Mouse (Mus musculus) monocyte, adult 2 months (primary cell): ENCODE results near the gene Arhgef2.

Experiments
- DNase-seq, 2 experiments: peaks; one replicate each; pipeline ENCODE4 v3.0.0; 2022; ENCODE audit warnings: low spot score in 2 of 2, low read depth in 1 of 2

The Arhgef2 gene

DNA sequence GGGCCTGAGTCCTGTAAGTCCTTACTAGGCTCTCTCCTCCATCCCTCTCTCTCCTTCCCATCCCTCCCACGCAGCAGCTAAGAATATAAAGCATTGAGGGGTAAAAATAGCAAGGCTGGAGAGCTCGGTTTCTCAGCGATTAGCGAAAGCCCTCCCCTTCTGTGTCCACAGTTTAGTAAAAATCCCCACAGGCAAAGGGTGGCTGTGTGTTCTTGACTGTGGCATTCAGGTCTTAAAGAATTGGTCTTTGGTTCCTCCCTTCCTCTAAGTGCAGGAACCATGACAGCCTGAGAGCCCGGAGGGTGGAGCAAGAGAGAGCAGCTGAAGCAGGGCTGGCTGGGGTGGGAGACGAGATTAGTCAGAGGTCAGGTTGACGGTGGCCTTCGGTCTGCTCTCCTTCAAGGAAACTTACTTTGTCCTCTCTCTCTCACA, 30.8 kb downstream of the Arhgef2 start:
- DNase-seq, result no peak

DNA sequence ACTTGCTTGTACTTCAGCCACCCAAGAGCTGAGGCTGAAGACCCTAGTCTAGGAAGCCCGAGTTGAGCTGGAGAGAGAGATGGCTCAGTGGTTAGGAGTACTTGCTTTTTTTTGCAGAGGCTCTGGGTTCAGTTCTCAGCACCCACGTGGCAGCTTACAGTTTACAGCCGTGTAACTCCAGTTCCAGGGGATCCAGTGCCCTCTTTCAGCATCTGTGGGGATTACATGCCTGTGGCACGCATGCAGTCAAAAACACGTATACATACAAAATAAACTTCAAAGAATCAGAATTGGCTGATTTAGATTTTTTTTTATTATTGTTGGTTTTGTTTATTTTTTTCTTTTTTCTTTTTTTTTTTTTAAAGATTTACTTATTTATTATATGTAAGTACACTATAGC, 31.4 kb downstream of the Arhgef2 start:
- no peak for DNase-seq

DNA sequence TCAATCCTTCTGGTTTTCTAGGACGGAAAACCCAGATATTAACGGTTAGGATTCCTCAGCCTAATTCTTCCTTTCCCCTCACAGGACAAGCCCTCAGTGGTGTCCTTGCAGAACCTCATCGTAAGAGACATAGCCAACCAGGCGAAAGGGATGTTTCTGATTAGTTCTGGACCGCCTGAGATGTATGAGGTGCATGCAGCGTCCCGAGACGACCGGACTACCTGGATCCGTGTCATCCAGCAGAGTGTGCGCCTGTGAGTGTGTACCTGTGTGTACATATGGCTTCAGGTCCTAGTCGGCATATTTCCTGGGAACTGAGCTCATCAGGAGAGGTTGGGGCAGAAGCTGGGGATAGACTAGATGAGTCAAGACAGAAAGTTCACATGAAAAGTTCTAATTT, 33.5 kb downstream of the Arhgef2 start:
- DNase-seq, result no peak

DNA sequence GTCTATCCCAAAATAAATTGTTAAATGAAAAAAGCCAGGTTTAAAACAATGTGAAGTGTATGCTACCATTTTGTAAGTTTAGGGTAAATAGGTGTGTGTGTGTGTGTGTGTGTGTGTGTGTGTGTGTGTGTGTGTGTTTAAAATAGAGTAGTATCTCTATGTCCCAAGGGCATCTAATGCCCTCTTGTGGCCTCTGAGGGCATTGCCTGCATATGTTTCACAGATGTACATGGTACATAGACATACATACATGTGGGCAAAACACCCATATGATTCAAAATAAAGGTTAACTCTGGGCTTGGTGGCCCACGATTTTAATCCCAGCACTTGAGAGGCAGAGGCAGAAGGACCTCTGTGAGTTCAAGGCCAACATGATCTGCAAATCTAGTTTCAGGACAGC, 34.9 kb downstream of the Arhgef2 start:
- DNase-seq, result peak in 1 of 2 experiments; percentile 51

DNA sequence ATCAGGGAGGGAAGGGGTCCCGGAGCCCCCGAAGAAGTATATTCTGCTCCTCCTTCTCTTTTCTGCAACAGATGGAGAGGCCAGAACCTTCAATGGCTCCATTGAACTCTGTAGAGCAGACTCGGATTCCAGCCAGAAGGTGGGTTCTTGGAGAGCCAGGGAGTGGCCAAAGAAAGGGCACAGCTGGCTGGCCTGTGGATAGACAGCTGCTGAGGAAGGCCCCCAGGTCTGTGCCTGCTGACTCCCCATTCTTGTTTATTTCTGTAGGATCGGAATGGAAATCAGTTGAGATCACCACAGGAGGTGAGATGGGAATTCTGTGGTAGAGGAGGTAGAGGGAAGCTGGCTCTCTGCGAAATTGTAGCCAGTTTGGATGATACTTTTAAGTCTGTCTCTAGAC, 37.3 kb downstream of the Arhgef2 start:
- no peak for DNase-seq

DNA sequence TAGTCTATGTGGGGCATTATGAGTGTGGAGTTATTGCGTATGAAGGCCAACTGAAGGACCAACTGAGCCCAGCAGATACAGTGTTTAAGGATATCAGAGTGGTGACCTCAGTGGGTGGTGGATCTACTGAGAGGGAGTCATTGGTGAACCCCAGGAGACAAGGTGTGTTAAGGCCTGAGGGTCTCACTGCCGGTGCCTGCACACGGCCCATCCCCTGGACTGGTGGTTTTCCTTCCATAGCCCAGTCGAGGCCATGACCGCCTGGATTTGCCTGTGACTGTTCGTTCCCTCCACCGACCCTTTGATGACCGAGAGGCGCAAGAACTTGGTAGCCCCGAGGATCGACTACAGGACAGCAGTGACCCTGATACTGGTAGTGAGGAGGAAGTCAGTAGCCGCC, 40.2 kb downstream of the Arhgef2 start:
- DNase-seq, result no peak

DNA sequence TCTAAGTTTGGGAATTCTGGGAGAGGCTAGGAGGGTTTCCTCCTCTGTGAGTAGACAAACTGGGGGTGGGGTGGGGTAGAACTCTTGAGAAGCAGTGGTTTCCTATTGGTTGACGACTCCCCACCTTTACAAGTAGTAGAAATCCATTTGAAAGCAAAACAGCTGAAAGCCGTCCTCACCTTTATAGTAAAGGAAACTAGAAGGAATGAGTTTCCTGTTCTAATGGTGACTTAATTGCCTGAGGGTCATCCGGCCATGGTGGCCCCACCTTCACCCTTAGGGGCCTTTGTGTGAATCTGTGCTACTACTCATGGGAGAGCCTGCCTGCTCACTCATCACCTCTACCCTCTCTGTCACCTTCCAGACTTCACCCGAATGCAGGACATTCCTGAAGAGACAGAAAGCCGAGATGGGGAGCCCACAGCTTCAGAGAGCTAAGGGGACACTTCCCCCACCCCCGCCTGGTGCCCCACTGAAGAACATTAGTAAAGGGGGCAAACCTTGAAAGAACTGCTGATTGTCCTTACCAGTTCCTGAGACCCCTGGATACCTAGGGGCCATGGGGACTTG, 40.7 kb downstream of the Arhgef2 start:
- no peak for DNase-seq

DNA sequence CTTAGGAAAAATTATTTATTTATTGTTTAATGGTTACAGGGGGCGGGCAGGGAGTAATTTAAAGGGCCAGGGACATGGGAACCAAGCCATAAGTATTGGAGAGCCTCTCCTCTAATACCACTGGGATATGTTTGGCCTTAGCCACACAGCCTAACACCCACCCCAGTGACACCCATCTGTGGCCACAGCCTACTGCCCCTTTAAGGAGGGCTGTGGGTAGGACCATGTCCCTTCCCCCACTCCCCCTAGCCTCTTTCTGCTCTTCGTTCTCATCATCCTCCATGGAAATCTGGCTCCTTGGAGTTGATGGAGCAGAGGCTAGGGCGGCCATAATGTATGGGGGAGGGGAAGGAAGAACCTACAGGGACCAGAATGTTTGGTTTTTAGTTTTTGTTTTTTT, 41.3 kb downstream of the Arhgef2 start:
- DNase-seq, result no peak

DNA sequence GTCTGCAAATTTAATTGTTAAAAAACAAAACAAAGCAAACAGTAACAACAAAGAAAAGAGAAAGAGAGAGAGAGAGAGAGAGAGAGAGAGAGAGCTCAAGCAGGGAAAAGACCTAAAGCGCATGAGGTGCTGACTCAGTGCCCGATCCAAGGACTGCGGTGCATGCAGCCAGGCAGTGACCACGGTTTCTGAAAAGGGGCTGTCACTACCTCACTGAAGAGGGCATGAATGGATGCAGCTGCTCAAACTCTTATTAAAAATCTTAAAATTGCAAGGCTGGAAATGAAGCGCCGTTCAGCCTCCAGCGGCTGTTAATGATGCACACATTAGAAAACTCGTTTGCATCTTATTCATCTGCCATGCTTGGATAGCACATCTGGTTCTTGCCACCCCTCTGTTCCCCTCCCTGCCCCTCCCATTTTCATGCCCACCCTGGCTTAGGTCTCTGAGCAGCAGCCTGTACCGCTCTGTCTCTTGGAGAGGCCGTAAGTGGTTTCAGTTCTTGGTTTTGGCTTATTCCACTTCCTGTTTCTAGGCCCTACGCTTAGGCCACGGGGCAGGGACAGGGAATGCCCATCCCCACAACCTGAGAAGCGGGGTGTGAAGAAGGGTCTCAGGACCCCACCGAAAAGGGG, 42.1 kb downstream of the Arhgef2 start:
- DNase-seq, result peak; percentile 35 to 36

DNA sequence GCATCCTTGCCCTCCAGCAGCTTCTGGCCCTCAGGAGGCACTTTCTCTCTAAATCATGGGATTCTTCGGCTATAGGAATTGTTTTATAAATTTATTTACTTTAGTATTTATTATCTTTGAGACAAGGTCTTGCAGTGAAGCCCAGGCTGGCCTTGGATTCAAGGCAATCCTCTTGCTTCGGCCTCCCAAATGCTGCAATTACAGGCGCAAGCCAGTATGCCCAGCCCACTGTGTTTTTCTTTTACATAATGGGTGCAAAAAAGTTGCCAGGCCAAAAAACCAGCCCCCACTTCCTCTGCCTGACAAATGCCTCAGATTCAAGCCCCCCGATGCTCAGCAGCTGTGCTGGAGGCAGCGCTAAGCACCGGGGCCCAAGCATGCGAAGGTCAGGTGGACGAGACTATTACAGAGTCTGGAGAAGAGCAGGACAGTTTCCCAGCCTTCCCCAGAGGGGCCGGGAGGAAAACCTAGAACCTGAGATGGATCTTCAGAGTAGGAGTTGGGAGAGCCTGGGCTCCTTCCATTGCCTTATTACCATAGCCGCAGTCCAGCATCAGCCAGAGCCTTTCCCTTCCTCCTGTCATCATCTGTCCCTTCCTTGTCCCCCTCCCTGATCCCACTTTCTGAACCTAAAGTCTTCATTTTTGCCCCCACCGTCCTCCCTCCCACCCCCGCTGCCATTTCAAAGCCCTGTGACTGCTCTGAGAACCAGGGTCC, 42.8 kb downstream of the Arhgef2 start:
- DNase-seq, result no peak

DNA sequence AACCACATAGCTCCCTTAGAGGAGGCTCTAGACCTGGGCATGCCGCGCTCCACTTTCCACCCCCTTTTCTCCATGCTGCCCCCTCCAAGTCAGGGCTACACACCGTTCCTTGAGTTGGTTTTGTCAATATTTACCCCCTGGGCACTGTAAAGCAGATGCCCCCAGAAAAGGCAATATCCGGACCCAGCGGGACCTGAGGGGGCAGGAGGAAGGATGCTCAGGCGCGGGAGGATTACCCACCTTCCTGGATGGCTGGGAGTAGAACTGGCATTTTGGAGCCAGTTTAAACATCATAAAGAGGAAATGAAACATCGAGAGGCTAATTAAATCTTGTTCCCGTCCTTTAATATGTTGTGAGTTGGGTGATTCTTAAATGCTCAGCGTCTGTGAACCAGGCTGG, 43.4 kb downstream of the Arhgef2 start:
- DNase-seq, result no peak

DNA sequence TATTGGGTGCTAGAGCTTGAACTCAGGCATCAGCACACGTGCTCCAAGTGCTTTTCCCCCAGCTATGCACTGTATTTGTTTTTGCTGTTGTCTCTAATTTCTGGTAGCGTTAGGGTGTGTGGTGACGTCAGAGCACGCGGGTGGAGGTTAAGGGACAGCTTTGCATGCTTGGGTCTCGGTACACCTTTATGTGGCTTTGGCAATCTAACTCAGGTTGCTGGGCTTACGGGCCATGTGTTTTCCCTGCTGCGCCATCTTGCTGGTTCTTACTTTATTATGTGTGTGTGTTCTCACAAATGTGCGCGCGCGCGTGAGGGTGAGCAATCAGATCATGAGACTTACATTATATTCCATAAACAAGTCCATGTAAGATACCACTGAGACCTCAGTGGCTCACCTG, 44.2 kb downstream of the Arhgef2 start:
- DNase-seq, result no peak

DNA sequence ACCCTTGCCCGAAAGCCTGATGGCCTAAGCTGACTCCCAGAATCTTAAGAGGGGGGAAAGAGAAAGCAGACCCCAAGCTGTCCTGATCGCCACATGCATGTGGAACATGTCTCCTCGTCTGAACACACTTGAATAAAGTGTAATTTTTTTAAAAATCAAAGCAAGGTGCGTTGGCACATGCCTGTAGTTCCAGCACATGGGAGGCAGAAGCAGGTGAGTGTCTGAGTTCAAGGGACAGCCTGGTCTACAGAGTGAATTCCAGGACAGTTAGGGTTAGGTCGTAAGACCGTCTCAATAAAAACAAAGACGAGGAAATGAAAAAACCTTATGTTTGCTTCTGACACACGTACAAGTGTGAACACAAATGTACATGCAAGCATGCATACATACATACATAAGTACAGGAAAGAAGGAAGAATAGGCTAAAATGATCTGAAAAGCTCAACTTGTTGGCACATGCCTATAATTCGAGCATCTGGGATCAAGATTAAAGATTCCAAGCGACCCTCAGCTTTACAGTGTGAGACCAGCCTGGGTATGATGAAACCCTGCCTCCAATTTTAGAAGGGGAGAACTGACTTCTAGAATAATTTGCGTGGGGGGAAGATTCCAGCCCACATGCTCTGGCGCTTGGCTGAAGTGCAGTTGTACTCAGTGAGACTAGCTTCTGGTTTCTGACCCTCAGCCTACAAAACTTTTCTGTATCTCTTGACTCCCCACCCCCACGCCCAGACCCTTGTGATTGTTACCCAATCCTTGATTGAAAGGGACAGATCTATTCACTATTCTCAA, 45.1 kb downstream of the Arhgef2 start:
- DNase-seq, result no peak

DNA sequence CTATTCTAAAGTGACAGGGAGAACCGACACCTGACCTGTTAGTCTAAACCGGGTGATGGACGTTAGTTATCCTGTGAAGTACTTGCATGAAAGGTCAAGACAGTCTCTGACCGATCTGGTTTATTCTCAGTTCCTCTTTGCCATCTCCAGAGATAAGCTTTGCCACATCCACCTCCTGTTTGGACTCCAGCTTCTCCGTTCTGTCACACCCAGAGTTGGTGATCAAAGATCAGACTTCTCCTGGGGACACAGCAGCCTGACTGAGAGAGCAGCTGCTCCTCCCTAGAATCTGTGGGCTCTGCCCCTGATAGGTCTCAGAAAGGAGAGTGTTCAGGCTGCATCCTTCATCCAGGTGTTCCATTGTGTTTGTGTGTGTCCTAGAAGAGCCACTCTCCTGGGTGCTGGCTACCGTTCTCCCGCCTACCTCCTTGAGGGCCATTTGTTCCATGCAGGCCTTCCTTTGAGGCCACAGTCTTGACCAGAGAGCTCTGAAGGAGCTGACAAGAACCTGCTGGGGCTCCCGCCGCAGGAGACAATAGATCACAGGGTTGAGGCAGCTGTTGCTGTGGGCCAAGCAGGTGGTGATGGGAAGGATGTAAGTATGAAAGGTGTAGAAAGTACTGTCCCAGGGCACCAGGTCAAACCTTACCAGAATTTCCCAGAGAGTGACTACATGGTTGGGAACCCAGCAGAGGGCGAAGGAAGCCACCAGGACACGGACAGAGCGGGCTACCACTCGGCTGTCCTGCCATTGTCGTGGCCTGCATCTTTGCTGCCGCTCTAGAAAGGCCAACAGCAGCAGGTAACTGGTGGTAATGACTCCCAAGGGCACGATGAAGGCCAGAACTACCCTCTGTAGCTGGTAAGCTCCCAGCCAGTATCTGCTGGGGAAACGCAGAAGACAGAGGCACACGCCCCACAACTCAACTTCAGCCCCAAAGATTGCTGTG, 46.2 kb downstream of the Arhgef2 start:
- DNase-seq, result peak in 1 of 2 experiments; percentile 3

DNA sequence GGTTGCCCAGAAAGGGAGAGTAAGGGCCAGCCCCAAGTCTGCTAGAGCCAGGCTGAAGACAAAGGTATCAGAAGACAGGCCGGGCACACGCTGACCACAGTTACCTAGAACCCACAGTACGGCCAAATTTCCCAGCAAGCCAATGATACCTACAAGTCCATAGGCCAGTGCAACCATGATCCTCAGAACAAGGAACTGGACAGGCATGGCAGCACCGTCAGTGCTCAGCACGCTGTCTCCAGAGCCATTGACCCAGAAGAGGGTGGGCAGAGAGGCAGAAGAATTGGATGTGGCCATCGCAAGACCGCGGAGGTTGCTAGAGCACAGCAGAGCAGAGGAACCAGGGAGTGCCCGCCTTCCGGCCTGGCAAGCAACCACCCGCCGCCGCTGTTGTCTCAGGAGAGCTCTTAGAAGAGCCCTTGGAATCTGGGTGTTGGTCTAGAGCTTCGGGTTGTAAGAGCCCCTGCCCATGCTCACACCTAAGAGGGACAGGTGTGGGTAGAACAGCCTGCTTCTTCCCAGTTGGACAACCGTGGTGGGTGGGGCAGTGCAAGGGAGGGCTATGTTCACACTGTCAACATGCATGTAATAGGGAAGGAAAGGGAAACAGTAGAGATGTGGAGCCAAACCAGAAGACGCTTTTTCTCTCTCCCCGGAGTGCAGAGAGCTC, 47.2 kb downstream of the Arhgef2 start, which contains the start of gene Rxfp4:
Gene Rxfp4, minus strand, starts transcription at position 297 of the 670 bp plus-strand sequence.
- DNase-seq, result no peak

DNA sequence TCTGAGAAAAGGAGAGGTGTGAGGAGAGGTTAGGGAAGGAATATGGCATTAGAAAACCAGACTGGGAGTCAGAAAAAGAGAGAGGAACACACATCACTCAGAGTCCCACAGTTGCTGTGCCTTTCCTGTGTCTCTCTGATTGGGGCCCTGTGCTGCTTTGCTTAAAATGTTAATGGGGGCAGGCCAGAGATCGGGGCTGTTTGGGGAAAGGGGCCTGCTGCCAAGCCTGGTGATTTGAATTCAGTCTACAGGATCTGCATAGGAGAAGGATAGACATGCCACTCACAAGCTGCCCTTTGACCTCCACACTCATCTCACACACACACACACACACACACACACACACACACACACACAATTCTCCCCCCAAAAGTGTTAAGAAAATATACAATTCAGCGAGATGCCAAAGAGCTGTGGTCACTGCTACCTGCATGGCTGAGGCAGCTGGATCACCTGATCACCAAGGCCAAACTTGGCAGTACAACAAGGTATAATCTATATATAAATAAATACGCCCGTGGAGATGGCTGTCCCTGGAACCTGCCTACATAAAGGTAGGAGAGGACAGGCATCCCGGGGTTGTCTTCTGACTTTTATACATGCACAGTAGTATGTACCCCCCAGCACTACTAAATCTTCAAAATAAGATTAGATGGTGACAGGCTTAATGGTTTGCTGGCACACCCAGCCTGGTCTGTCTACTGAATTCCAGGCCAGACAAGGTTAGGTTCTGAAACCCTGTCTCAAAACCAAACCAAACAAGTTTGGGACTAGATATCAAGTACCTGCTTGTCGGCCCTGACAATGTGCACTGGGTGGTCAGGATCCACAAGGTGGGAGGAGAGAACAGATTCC, 48.0 kb downstream of the Arhgef2 start:
- DNase-seq, result no peak

DNA sequence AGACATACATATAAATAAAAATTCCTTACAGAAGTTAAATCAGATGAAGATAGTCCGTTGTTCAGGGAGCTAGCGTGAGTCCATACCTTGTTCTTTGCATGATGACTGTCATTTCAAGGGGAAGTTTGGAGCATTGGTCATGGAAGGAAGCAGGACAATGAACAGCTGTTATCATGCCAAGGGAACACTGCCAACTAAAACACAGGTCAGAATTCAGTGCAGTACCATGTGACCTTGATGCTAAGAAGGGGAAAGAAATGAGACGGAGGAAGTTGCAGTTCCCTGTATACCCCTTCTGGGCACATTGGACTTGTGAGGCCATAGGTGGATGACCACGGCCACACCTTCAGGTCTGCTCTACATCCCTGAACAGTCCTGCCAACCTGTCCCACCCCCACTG, 48.9 kb downstream of the Arhgef2 start:
- no peak for DNase-seq

DNA sequence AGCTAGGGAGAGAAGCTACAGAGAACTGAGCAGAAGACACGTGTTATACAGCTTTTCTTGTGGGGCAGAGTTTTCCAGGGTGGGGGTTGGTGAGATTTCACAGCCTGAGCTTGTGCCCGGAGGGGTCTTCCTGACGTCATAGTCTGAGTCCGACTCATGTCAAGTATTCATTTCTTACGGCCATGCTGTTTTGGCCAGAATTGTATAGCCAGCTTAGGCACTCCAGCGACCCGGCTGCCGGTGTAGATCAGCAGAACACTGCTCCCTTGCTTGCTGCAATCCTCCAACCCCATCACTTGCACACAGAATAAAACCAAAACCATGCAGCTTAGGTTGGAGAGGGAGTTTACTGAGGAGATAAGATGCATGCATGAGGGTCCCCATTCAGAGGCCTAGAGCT, 49.9 kb downstream of the Arhgef2 start:
- DNase-seq, result no peak

DNA sequence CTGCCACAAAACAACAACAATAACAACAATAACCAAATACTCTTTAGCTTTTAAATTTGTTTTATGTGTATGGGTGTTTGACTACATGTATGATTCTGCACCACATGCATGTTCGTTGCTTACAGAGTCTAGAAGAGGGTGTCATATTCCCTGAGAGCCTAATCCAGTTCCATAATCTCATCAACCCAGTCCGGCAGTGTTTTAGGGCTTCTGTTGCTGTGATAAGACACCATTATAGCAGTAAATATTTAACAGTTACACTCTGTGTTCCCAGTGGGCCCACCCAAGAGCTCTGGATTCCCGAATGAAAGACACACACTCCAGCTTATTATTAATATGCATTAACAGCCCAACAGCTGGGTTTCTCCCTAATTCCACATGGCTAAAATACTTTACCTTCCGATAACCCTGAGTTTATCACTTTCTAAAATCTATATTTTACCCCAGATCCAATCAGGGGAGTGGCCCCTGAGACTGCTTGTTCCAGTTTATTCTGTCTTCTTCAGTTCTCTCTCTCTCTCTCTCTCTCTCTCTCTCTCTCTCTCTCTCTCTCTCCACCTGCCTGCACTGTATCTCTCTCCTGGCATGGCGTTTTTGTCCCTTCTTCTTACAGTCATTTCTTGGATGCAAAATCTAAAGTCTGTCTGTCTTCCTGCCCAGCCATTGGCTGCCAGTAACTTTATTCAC, 52.8 kb downstream of the Arhgef2 start:
- DNase-seq, result no peak
